Mouse (Mus musculus): ENCODE results near the gene Lrrc29. TPM values are rescaled to one million over a fixed set of nuclear protein-coding genes. Genes with fewer than 3 reads are reported as not detected.

Gene Lrrc29
- polyA plus RNA-seq, 1 experiment: 11.0 TPM

DNA sequence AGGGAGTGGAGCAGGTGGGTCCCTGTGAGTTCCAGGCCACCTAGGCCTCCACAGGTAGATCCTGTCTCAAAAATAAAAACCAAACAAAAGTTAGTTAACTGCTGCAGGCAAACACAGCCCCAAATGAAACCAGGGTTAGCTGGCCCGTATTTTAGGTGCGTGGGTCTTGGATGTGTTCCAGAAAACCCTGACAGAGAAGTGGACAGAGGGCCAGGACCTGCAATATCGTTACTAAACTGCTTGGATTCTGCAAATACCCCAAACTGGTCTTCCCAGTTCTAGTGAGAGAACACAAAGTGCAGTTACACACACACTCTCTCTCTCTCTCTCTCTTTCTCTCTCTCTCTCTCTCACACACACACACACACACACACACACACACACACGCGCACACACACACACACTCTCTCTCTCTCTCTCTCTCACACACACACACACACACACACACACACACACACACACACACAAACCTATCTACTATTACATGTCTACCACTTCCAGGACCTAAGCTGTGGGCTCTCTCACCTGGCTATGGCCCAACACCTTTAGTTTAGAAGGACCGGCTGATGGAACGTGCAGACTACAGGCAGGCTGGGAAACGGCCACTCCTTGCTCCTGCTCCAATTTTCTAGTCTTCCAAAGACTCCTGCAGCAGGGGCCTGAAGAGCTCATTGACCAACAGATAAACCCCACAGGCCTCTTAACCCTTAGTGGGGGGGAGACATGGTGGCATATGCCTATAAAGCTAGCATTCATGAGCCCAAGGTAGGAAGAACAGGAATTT lies 17.9 kb upstream of the Lrrc29 start:
- Histone ChIP-seq H3K27ac (ENCODE audit: insufficient read depth, low read depth, low read length) (no peak overlapping the region), H3K36me3 (ENCODE audit: control insufficient read depth, insufficient read depth, low read length) (no peaks in the 10 kb centered on the region), H3K27me3 (replicated peaks; ENCODE audit: control insufficient read depth, insufficient read depth, low read length) (no peaks in the 10 kb centered on the region), H3K4me3 (ENCODE audit: insufficient read depth, low read depth, low read length) (no peak overlapping the region), H3K4me1 (ENCODE audit: control insufficient read depth, insufficient read depth, low read length) (no peaks in the 10 kb centered on the region; the same call in 1 of the 2 replicates)
- 43% methylated on average over 7 of the region's 8 CpGs for WGBS
- DNase-seq: no peak
- TF ChIP-seq CTCF (conservative IDR thresholded peaks at IDR 0.05; ENCODE audit: insufficient read depth, insufficient read length, low read depth, low read length): no peak
- no peak for TF ChIP-seq POLR2A (IDR thresholded peaks at IDR 0.05; ENCODE audit: low read depth, low read length)

DNA sequence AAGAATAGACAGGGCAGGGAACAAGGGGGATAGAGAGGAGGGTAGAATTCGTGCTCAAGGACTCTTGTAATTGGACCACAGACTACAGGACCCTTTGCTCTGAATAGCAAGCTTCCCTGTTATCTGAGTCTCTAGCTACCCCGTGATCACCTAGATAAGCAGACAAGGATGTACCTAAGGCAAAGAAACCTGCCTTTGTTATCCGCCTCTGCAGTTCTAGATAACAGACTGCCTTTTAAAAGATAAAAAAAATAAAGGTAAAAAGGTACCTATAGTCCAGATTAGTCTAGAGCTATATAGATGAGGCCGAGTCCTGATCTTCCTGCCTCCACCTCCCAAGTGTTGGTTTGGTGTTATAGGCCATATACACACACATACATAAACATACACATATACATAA lies 16.7 kb upstream of the Lrrc29 start:
- H3K36me3 ChIP-seq (ENCODE audit: control insufficient read depth, insufficient read depth, low read length): no peaks in the 10 kb centered on the region
- H3K4me1 ChIP-seq (ENCODE audit: control insufficient read depth, insufficient read depth, low read length): no peaks in the 10 kb centered on the region; the same call in 1 of the 2 replicates
- TF ChIP-seq CTCF (conservative IDR thresholded peaks at IDR 0.05; ENCODE audit: insufficient read depth, insufficient read length, low read depth, low read length) (no peak), POLR2A (IDR thresholded peaks at IDR 0.05; ENCODE audit: low read depth, low read length) (no peak)
- no peak for DNase-seq
- WGBS: 92% methylated on average over 4 of the region's 4 CpGs
- H3K27me3 ChIP-seq (replicated peaks; ENCODE audit: control insufficient read depth, insufficient read depth, low read length): no peaks in the 10 kb centered on the region
- no peak overlapping the region for H3K4me3 ChIP-seq (ENCODE audit: insufficient read depth, low read depth, low read length)
- no peak overlapping the region for H3K27ac ChIP-seq (ENCODE audit: insufficient read depth, low read depth, low read length)

DNA sequence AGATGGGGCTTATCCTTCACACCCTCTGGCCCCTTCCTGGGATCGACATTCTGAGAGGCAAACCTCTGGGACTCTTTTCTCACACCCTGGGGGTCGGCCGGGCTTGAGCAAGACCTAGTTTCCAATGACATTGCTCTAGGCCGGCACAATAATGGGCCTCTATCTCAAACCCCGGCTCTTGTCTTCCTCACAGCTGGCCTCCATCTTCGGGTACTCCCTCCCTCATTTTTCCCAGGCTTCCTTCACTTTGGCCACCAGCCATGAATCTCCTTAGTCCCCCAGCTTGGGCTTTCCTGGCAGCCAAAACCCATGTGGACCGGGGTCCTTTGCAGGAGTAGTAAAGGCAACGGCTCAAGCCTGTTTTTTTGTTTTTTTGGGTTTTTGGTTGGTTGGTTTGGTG lies 15.3 kb upstream of the Lrrc29 start:
- Histone ChIP-seq H3K36me3 (ENCODE audit: control insufficient read depth, insufficient read depth, low read length) (no peaks in the 10 kb centered on the region), H3K4me3 (ENCODE audit: insufficient read depth, low read depth, low read length) (no peak overlapping the region), H3K27me3 (replicated peaks; ENCODE audit: control insufficient read depth, insufficient read depth, low read length) (no peaks in the 10 kb centered on the region), H3K27ac (ENCODE audit: insufficient read depth, low read depth, low read length) (no peak overlapping the region), H3K4me1 (ENCODE audit: control insufficient read depth, insufficient read depth, low read length) (no peaks in the 10 kb centered on the region; the same call in 1 of the 2 replicates)
- TF ChIP-seq POLR2A (IDR thresholded peaks at IDR 0.05; ENCODE audit: low read depth, low read length) (no peak), CTCF (conservative IDR thresholded peaks at IDR 0.05; ENCODE audit: insufficient read depth, insufficient read length, low read depth, low read length) (no peak)
- 66% methylated on average over 8 of the region's 8 CpGs for WGBS
- no peak for DNase-seq

DNA sequence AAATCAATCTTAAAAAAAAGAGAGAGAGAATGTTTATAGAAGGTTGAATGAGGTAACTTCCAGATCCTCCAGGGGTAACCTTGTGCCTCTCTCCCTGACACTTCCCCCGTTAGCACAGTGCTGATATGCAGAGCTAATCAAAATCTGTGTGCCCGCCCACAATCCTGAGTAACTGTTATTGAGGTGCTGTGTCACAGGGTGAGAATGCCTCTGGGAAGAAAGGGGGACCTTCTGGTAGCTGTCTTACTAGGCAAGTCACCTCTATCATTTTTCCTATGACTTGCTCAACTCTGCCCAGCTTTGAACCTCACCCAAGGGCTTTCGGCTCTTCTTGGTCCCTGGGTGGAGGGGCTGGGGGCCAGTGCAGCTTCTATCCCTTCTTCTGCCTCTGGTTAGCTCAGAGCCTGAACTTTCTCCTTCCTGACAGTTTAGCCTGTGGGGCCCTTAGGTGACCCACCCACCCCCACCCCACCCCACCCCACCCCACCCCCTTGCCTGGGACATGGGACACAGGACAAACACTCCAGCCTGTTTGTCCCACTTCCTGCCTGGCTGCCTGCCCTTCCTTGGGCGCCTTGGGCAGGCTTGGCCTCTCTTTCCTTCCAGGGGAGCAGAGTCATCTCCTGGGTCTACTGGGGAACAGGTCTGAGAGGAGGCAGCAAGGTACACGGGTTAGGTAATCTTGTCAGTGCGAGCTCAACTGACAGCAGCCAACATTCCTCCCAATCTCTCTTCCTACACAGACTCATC lies 14.0 kb upstream of the Lrrc29 start:
- H3K36me3 ChIP-seq (ENCODE audit: control insufficient read depth, insufficient read depth, low read length): no peaks in the 10 kb centered on the region
- DNase-seq: peak; percentile 71
- TF ChIP-seq CTCF (conservative IDR thresholded peaks at IDR 0.05; ENCODE audit: insufficient read depth, insufficient read length, low read depth, low read length) (no peak), POLR2A (IDR thresholded peaks at IDR 0.05; ENCODE audit: low read depth, low read length) (no peak)
- peak overlapping the region; percentile 35 for H3K27ac ChIP-seq (ENCODE audit: insufficient read depth, low read depth, low read length)
- H3K4me1 ChIP-seq (ENCODE audit: control insufficient read depth, insufficient read depth, low read length): no peaks in the 10 kb centered on the region; the same call in 1 of the 2 replicates
- 54% methylated on average over 6 of the region's 6 CpGs for WGBS
- H3K4me3 ChIP-seq (ENCODE audit: insufficient read depth, low read depth, low read length): no peak overlapping the region
- no peaks in the 10 kb centered on the region for H3K27me3 ChIP-seq (replicated peaks; ENCODE audit: control insufficient read depth, insufficient read depth, low read length)

DNA sequence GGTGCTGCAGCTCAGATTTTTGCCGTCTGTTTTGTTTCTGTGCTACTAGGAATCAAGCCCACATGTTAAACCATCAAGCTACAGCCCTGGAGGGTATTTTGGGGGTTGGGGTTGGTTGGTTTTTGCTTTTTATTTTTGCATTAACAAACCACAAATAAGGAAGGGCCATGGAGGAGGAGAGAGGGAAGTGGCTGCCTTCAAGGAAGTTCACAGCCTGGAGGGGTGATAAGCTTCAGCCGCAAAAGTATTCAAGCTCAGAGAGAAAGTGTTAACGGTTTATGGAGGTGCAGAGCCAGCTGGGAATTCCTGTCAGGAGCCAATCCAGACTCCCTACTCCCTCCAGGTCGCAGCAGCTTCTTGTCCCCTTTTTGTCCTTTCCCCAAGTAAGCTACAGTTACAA lies 12.9 kb upstream of the Lrrc29 start:
- no peaks in the 10 kb centered on the region for H3K36me3 ChIP-seq (ENCODE audit: control insufficient read depth, insufficient read depth, low read length)
- no peak for DNase-seq
- H3K27me3 ChIP-seq (replicated peaks; ENCODE audit: control insufficient read depth, insufficient read depth, low read length): no peaks in the 10 kb centered on the region
- 52% methylated on average over 4 of the region's 4 CpGs for WGBS
- no peak overlapping the region for H3K27ac ChIP-seq (ENCODE audit: insufficient read depth, low read depth, low read length)
- H3K4me1 ChIP-seq (ENCODE audit: control insufficient read depth, insufficient read depth, low read length): no peaks in the 10 kb centered on the region
- TF ChIP-seq CTCF (conservative IDR thresholded peaks at IDR 0.05; ENCODE audit: insufficient read depth, insufficient read length, low read depth, low read length) (no peak), POLR2A (IDR thresholded peaks at IDR 0.05; ENCODE audit: low read depth, low read length) (no peak)
- H3K4me3 ChIP-seq (ENCODE audit: insufficient read depth, low read depth, low read length): no peak overlapping the region

DNA sequence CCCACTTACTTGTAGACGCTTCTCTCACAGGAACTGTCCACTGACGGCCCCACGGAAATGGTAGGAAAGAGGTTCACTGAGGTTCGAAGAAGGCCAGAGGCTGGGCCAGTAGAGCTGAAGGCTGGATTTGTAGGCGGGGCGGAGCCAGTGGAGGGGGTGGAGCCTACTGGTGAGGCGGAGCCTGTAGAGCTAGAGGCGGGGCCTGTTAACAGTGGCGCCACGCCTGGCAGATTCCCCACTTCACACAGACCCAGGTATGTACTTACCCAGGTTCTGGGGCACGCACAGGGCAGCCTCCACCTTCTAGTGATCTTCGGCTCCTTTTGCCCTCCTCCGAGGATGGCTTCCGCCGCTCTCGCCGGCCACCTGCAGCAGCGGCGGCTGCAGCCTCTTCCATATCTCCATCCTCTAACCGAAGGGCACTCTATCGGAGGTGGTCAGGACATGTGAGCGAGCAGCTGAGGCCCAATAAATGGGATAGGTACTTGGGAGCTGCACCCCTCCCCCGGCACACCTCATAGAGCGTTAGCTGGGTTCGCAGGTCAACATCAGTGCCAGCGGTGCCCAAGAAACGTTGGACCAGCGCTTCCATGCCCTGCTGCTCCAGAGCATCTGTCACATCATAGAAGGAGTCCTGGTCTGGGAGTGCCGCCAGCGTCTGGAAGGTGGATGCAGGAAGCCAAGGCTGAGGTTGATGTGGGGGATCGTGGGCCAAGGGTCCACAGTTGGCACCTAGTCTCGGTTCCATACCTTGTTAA lies 10.5 kb upstream of the Lrrc29 start:
- Histone ChIP-seq H3K4me1 (ENCODE audit: control insufficient read depth, insufficient read depth, low read length) (no peaks in the 10 kb centered on the region), H3K27me3 (replicated peaks; ENCODE audit: control insufficient read depth, insufficient read depth, low read length) (no peaks in the 10 kb centered on the region), H3K4me3 (ENCODE audit: insufficient read depth, low read depth, low read length) (no peak overlapping the region), H3K36me3 (ENCODE audit: control insufficient read depth, insufficient read depth, low read length) (no peaks in the 10 kb centered on the region; the same call in none of the 2 replicates), H3K27ac (ENCODE audit: insufficient read depth, low read depth, low read length) (no peak overlapping the region)
- no peak for DNase-seq
- TF ChIP-seq POLR2A (IDR thresholded peaks at IDR 0.05; ENCODE audit: low read depth, low read length): no peak
- TF ChIP-seq CTCF (conservative IDR thresholded peaks at IDR 0.05; ENCODE audit: insufficient read depth, insufficient read length, low read depth, low read length): no peak
- 80% methylated on average over 32 of the region's 32 CpGs for WGBS
